Mouse (Mus musculus) hindbrain, embryonic 10.5 days (tissue): ENCODE results near the gene Hpse. TPM values are rescaled to one million over a fixed set of nuclear protein-coding genes. Genes with fewer than 3 reads are reported as not detected.

Experiments used
- DNase-seq: peaks from one replicate; pipeline ENCODE4 v3.0.0-alpha.2; 2017; ENCODE audit warnings: low spot score
- H3K27ac ChIP-seq: fragments of 300-500 bp; sonication (generic); 2 replicates; pipeline ENCODE4 v1.5.1; 2016; ENCODE audit warnings: mild to moderate bottlenecking, moderate library complexity
- H3K27me3 ChIP-seq: fragments of 300-500 bp; sonication (generic); 2 replicates; pipeline ENCODE4 v1.6.1; 2016; ENCODE audit warnings: mild to moderate bottlenecking; ENCODE audit not compliant: poor library complexity, insufficient read depth, severe bottlenecking
- H3K36me3 ChIP-seq: fragments of 300-500 bp; sonication (generic); 2 replicates; pipeline ENCODE4 v1.6.1; 2016; ENCODE audit warnings: mild to moderate bottlenecking, moderate library complexity
- H3K4me1 ChIP-seq: fragments of 300-500 bp; sonication (generic); replicated peaks from 2 replicates; pipeline ENCODE4 v1.6.1; 2016; ENCODE audit warnings: mild to moderate bottlenecking
- H3K4me3 ChIP-seq: fragments of 300-500 bp; sonication (generic); 2 replicates; pipeline ENCODE4 v1.5.1; 2016; ENCODE audit warnings: mild to moderate bottlenecking, moderate library complexity
- H3K9me3 ChIP-seq: fragments of 300-500 bp; sonication (generic); 2 replicates; pipeline ENCODE4 v1.6.1; 2016; ENCODE audit warnings: mild to moderate bottlenecking, moderate library complexity
- WGBS: fragments of 180-500 bp; shearing (Covaris S2); methylation state at CpG from one replicate; pipeline ENCODE4 v1.1.7; 2016; 5-methylcytosine and 5-hydroxymethylcytosine counted together
- polyA plus RNA-seq: library from polyadenylated mRNA; unstranded; fragments of >200 nt; fragmentation: Nextera tagmentation; extraction: Ambion mirVana; gene quantifications from 2 replicates; pipeline ENCODE4 v1.2.1, GENCODE M21; 2016

Hpse gene
- polyA plus RNA-seq, 1 experiment from 2014 or later: 2.3 TPM

GRCm38 (mm10) chr5:100726001-100726400 is 6.5 kb upstream of the Hpse start:
- Histone ChIP-seq H3K9me3 (peaks cover 5% of the 10 kb centered on the region; the same call in 1 of the 2 replicates), H3K27ac (no peak overlapping the region), H3K36me3 (no peaks in the 10 kb centered on the region), H3K27me3 (peaks cover 12% of the 10 kb centered on the region; the same call in 1 of the 2 replicates), H3K4me1 (no peaks in the 10 kb centered on the region), H3K4me3 (no peak overlapping the region)
- DNase-seq: no peak
- whole genome bisulfite sequencing: 85% methylated on average over 4 of the region's 4 CpGs

DNA sequence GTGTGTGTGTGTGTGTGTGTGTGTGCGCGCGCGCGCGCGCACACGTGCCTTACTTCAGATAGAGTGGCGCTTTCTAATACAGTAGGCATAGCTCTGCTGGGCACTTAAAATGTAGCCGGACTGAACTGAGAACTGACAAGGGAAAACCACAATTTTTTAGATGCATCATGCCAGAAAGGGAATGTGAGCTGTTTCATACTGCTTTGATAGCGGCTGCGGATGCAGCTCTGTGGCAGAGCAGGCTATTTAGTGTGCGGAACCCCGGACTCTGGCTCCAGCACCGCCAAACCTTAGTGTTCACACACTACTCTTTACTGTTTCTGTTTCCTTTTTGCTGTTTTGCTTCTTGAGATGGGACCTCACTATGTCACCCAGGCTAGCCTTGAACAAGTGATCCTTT is 2.8 kb downstream of the Hpse start:
- Histone ChIP-seq H3K27ac (no peak overlapping the region), H3K9me3 (no peaks in the 10 kb centered on the region), H3K4me1 (peaks cover 30% of the 10 kb centered on the region), H3K27me3 (peaks cover 41% of the 10 kb centered on the region), H3K4me3 (no peak overlapping the region), H3K36me3 (no peaks in the 10 kb centered on the region)
- DNase-seq: no peak
- WGBS: 95% methylated on average over 15 of the region's 15 CpGs

DNA sequence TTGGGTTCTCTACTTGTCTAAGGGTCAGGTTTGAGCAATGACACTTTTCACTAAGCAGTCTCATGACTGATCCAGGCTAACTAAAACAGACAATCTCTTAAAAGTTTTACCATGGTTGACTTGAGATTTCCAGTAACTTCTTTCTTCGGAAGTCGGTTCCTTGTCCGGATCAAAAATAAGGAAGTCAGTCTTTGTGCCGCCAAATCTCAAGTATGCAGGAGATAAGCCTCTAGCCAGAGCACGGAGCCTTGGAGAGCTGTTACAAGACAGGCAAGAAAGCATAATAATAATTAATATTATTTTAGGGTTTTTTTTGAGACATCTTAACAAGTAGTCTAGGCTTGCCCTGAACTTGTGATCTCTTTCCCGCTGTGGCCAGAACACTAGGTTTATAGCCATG is 8.3 kb downstream of the Hpse start:
- peaks cover 15% of the 10 kb centered on the region for H3K4me1 ChIP-seq
- DNase-seq: no peak
- 0 out of 2 replicates have a peak, but pooled peaks cover 2% of the 10 kb centered on the region for H3K9me3 ChIP-seq
- H3K4me3 ChIP-seq: no peak overlapping the region
- H3K36me3 ChIP-seq: no peaks in the 10 kb centered on the region
- 95% methylated on average over 6 of the region's 6 CpGs for WGBS
- H3K27ac ChIP-seq: no peak overlapping the region
- no peaks in the 10 kb centered on the region for H3K27me3 ChIP-seq

DNA sequence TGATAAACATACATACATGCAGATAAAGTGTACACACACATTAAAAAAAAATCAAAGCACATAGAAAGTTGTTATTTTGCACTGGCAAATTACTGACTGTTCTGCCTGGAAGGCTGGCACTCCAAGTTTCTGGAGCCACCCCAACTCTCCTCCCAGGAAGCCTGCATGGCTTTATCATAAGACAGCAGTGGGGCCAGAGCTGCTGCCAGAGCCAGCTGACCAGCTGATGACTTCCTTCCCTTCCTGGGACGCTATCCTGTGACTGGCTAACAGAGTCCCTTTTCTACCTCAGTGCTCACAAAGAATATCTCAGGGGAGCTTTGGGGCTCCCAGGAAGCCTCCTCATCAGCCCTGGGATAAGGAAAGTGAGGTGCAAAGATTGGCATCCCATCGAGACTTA is 9.5 kb downstream of the Hpse start:
- WGBS: 58% methylated on average over 2 of the region's 2 CpGs
- Histone ChIP-seq H3K36me3 (no peaks in the 10 kb centered on the region), H3K9me3 (0 out of 2 replicates have a peak, but pooled peaks cover 2% of the 10 kb centered on the region), H3K4me1 (peaks cover 18% of the 10 kb centered on the region), H3K27ac (no peak overlapping the region), H3K4me3 (no peak overlapping the region), H3K27me3 (no peaks in the 10 kb centered on the region)
- DNase-seq: no peak

DNA sequence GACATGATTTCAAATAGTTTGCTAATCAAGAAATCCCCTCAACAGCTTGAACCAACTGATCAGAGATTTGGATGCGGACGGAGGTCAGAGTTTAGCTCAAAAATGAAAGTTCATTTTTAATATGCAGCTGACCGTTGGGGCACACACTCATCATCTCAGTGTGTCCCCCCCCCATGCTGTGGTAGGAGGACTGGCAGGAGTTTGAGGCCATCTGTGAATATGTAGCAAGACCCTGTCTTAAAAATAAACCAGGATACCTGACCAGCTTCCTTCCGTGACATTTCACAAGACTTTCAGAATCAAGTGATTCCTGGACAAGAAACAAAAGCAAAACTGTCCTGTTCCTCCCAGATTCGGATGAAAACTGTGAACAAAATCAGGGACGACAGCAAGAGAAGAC is 10.5 kb downstream of the Hpse start:
- no peak overlapping the region for H3K27ac ChIP-seq
- 91% methylated on average over 6 of the region's 6 CpGs for WGBS
- no peaks in the 10 kb centered on the region for H3K36me3 ChIP-seq
- DNase-seq: no peak
- peaks cover 16% of the 10 kb centered on the region for H3K4me1 ChIP-seq
- 0 out of 2 replicates have a peak, but pooled peaks cover 4% of the 10 kb centered on the region for H3K9me3 ChIP-seq
- H3K4me3 ChIP-seq: no peak overlapping the region
- H3K27me3 ChIP-seq: no peaks in the 10 kb centered on the region

- Histone ChIP-seq H3K36me3 (no peaks in the 10 kb centered on the region), H3K27me3 (no peaks in the 10 kb centered on the region), H3K4me3 (no peak overlapping the region), H3K27ac (no peak overlapping the region), H3K4me1 (peaks cover 7% of the 10 kb centered on the region), H3K9me3 (0 out of 2 replicates have a peak, but pooled peaks cover 4% of the 10 kb centered on the region)
- 43% methylated on average over 8 of the region's 8 CpGs for WGBS
- no peak for DNase-seq
Observed at GRCm38 (mm10) chr5:100706675-100707074, 12.8 kb downstream of the Hpse start.

DNA sequence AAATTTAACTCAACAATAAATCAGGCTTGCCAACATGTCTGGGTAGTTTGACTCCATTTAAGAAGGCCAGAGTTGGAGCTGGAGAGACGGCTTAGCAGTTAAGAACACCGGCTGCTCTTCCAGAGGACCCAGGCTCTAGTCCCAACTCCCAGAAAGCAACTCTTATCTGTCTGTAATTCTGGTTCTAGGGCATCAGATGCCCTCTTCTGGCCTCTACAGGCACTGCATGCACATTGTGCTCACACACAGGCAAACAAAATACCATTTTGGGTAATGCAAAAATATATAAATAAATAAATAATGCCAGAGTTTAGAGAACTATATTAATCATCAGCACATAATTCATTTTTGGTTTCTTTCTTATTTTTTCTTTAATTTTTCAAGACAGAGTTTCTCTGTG is 15.2 kb downstream of the Hpse start:
- Histone ChIP-seq H3K27ac (no peak overlapping the region), H3K9me3 (0 out of 2 replicates have a peak, but pooled peaks cover 4% of the 10 kb centered on the region), H3K4me1 (peaks cover 7% of the 10 kb centered on the region), H3K4me3 (no peak overlapping the region), H3K36me3 (no peaks in the 10 kb centered on the region), H3K27me3 (no peaks in the 10 kb centered on the region)
- no peak for DNase-seq
- whole genome bisulfite sequencing: 96% methylated on average over 2 of the region's 2 CpGs

- H3K36me3 ChIP-seq: no peaks in the 10 kb centered on the region
- H3K4me1 ChIP-seq: peaks cover 7% of the 10 kb centered on the region
- H3K27me3 ChIP-seq: no peaks in the 10 kb centered on the region
- WGBS: 90% methylated on average over 3 of the region's 3 CpGs
- no peak overlapping the region for H3K4me3 ChIP-seq
- no peak for DNase-seq
- 0 out of 2 replicates have a peak, but pooled peaks cover 4% of the 10 kb centered on the region for H3K9me3 ChIP-seq
- no peak overlapping the region for H3K27ac ChIP-seq
Observed at GRCm38 (mm10) chr5:100702325-100702724, 17.2 kb downstream of the Hpse start.

GRCm38 (mm10) chr5:100700861-100701620 is 18.5 kb downstream of the Hpse start:
- 87% methylated on average over 13 of the region's 13 CpGs for WGBS
- no peaks in the 10 kb centered on the region for H3K36me3 ChIP-seq
- 0 out of 2 replicates have a peak, but pooled peaks cover 2% of the 10 kb centered on the region for H3K9me3 ChIP-seq
- no peak overlapping the region for H3K27ac ChIP-seq
- H3K4me3 ChIP-seq: no peak overlapping the region
- no peak for DNase-seq
- H3K4me1 ChIP-seq: peaks cover 1% of the 10 kb centered on the region
- H3K27me3 ChIP-seq: no peaks in the 10 kb centered on the region

- Histone ChIP-seq H3K27ac (no peak overlapping the region), H3K36me3 (no peaks in the 10 kb centered on the region), H3K4me1 (no peaks in the 10 kb centered on the region), H3K27me3 (no peaks in the 10 kb centered on the region), H3K4me3 (no peak overlapping the region), H3K9me3 (no peaks in the 10 kb centered on the region)
- WGBS: 76% methylated on average over 2 of the region's 2 CpGs
- no peak for DNase-seq
Observed at GRCm38 (mm10) chr5:100697886-100698285, 21.6 kb downstream of the Hpse start.

DNA sequence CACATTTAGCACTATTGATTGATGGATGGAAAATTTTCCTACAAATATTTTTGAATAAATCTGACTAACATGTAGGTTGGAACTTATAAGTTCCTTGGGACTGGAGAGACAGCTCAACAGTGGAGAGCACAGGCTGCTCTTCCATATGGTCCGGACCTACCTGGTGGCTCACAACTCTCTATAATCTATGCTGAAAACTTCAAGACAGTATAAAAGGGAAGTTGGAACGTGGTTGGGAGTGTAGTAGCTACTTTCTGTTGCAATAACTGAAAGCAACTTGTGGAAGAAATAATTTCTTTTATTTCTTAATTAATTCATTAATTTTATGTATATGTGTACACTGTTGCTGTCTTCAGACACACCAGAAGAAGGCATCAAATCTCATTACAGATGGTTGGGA is 22.1 kb downstream of the Hpse start:
- H3K9me3 ChIP-seq: no peaks in the 10 kb centered on the region
- H3K27ac ChIP-seq: no peak overlapping the region
- no peak for DNase-seq
- H3K36me3 ChIP-seq: no peaks in the 10 kb centered on the region
- no peaks in the 10 kb centered on the region for H3K27me3 ChIP-seq
- H3K4me3 ChIP-seq: no peak overlapping the region
- no peaks in the 10 kb centered on the region for H3K4me1 ChIP-seq
- WGBS: 79% methylated on average over 2 of the region's 2 CpGs

DNA sequence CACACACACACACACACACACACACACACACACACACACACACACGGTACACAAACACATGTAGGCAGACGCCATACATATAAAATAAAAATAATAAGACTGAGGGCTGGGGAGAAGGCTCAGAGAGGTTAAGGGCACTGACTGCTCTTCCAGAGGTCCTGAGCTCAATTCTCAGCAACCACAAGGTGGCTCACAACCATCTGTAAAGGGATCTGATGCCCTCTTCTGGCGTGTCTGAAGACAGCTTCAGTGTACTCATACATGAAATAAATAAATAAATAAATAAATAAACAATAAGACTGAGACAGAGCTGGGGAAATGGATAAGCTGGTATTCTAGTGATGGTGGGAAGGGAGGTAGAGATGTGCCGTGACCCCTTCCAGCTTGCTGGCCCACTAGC is 33.9 kb downstream of the Hpse start:
- Histone ChIP-seq H3K27me3 (no peaks in the 10 kb centered on the region), H3K27ac (no peak overlapping the region), H3K4me1 (no peaks in the 10 kb centered on the region), H3K9me3 (no peaks in the 10 kb centered on the region), H3K4me3 (no peak overlapping the region), H3K36me3 (no peaks in the 10 kb centered on the region)
- DNase-seq: no peak
- WGBS: 65% methylated on average over 4 of the region's 4 CpGs

DNA sequence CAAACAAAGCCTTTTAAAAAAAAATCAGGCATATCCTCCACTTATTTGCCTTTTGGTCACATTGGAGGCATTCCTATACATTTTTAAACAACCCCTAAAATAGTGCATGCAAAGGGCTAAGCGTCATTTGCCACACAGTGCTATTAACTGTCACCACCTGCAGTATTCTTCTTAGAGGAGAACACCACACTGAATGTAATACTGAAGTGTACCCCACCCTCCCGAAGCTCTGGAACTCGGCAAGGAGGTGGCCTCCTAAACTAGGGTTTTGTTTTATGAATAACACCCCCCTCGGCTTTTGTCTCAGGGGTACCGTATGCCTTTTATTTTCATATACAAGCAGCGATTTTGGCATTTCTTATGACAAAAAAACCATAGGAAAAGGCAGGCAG is 39.0 kb downstream of the Hpse start:
- DNase-seq: no peak
- Histone ChIP-seq H3K27ac (no peak overlapping the region), H3K4me1 (no peaks in the 10 kb centered on the region), H3K27me3 (no peaks in the 10 kb centered on the region), H3K36me3 (no peaks in the 10 kb centered on the region), H3K4me3 (no peak overlapping the region), H3K9me3 (no peaks in the 10 kb centered on the region)
- WGBS: 79% methylated on average over 6 of the region's 6 CpGs
